Mouse (Mus musculus): Measurements from ENCODE around the gene Dhcr24. TPM values are rescaled to one million over a fixed set of nuclear protein-coding genes. Genes with fewer than 3 reads are reported as not detected.

Dhcr24 gene
- total RNA-seq, 1 experiment from 2014 or later: 3.2 TPM

DNA sequence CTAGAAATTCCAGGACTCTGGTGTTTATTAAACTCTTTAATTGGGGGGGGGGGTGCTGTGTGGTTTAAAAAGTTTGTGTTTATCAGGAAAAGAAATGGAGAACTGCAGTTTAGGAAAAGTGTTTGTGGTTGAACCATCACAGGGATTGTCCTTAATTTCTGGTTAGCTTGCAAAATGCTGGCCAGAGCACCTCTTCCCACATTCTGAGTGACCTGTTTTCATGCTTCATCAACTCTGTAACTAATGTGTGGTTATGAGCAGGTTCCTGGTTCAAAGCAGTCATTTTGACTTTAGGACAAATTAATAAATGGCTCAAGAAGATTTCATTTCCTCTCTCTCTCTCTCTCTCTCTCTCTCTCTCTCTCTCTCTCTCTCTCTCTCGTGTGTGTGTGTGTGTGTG is 2.9 kb upstream of the Dhcr24 start:
- no peak for ATAC-seq (replicated peaks; ENCODE audit: insufficient number of reproducible peaks, low FRiP score, low TSS enrichment, poor library complexity, severe bottlenecking)

DNA sequence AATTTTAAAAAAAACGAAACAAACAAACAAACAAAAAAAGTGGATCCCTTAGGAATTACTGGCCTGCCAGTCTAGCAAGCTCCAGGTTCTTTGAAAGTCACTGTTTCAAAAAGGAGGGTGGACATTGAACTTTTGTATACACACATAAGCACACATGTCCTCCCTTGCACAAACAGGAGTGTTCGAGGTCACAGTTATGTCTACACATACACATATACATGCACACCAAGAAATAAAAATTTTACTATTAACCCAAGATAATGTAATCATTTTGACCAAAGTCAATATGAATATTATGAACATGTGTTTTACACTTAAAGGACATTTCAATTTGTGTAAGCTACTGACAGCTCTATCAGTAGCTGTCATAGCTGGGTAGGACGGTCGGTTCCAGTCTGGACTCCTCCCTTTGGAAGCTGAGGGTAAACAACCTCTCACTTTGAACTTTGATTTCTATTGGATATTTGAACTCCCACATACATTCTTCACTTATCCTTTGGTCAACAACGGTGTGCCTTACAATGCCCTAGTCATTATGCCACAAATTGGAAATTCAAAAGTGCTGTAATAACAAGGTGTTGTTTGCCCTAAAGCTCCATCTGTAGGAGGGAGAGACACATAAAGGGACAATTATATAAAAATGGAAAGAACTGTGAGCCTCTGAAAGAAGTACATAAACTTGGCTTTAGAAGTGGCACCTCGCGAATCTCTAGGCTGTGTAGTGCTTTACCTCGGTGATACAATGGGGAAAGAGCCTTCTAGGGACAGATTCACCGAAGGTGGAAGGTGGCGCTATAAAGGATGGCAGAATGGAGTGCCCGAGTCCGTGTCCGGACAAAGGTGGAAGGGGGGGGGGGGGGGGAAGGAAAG is 1.3 kb upstream of the Dhcr24 start:
- no peak for ATAC-seq (replicated peaks; ENCODE audit: insufficient number of reproducible peaks, low FRiP score, low TSS enrichment, poor library complexity, severe bottlenecking)

DNA sequence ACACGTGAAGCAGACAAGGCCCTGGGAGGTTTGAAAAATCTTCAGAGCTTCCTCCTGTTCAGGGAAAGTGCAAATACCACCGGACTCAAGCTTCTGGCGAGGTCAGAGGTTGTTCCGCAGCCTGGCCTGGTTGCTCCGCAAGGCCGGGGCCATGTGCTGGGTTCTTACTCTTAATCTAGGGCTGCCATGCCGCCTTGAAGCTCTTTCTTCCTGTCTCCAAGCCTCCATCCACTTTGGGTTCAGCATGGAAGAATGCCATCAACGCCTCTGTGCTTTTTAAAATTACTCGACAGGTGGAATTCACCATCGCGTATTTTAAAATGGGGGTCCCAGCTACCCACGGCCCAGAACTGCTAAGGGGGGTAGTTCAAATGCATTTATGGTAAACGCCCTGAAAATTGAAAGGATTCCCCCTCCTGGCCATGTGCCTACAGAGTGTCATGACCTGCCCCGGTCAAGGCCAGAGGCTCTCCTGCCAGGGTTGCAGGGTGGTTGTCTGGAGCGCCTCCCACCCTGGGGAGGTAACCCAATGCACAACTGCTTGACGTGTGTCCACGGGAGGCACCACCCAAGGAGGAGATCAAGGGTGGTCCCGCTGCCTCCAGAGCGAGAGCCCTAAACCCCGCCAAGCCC is 509 bp upstream of the Dhcr24 start:
- no peak for ATAC-seq (replicated peaks; ENCODE audit: insufficient number of reproducible peaks, low FRiP score, low TSS enrichment, poor library complexity, severe bottlenecking)

DNA sequence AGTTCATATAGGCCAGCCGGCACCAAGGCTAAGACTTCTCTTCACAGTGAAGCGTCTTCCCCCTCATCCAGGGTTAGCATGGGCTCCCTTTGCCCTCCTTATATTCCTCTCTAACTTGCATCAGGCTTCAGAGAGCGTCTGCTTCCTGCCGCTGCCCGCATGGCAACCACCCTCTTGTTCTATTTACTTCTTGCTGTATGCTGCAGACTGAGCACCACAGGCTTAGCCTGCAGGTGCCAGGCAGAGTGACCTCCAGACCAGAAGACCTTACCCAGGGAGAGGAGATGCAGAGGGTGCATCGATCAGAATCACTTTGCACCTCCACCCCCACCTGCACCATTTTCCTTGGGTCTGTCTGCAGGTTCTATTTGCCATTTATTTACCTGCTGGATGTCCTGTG is 1.2 kb downstream of the Dhcr24 start:
- no peak for ATAC-seq (replicated peaks; ENCODE audit: insufficient number of reproducible peaks, low FRiP score, low TSS enrichment, poor library complexity, severe bottlenecking)

DNA sequence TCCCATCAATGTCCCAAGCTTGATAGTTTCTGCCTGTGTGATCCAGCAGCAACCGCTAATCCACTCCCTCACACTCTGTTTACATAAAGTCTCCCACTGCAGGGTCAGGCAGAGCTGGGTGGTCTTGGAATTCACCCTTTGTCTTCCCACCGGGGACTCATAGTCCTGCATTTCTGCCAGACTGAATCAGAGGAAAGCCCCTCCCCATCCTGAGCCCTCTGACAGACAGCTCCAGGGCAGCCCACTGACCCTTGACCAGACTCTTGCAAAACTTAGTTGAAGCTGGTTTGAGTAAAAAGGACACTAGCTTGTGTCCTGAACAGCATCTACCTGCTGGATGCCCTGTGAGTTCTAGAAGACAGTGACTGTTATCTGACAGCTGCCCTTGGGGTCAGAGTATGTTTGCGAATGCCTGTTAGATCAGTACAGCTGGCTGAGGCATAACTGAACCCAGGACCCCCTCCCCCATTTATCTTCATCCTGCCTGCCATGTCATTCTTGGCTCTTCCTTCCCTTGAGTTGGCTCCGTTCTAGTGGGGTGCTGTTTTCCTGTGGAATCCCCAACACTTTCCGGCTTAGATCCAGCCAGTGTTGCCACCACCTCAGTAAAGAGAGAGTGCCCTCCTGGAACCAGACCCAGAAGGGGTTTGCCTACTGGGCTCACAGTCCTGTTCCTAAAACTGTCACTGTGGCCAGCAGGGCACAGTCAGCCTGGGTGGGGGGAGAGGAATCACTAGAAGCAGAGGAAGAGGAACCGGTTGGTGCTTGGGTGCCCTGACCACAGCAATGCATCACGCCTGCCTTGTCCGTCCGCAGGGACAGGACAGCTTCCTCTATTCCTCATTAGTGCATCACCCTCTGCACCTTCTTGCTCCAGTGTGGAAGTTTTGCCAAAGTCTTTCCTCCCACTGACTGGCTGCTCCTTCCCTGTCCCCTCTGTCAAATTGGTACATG is 2.3 kb downstream of the Dhcr24 start:
- peak; percentile 28; the same call in 1 of the 2 replicates for ATAC-seq (replicated peaks; ENCODE audit: insufficient number of reproducible peaks, low FRiP score, low TSS enrichment, poor library complexity, severe bottlenecking)

DNA sequence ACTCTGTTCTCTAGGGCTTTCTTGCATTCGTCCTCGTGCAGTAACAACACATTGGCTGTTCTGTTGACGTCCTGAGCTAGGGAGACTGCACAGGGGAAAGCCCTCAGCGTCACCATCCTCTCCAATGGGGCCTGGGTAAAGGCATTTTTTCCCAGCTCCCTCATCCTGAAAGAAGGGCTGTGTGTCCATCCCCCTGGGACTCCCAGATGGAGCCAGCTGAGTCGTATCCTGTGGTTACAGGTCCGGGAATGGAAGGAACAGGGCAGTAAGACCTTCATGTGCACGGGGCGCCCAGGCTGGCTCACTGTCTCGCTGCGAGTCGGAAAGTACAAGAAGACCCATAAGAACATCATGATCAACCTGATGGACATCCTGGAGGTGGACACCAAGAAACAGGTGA is 3.3 kb downstream of the Dhcr24 start:
- ATAC-seq (replicated peaks; ENCODE audit: insufficient number of reproducible peaks, low FRiP score, low TSS enrichment, poor library complexity, severe bottlenecking): no peak

DNA sequence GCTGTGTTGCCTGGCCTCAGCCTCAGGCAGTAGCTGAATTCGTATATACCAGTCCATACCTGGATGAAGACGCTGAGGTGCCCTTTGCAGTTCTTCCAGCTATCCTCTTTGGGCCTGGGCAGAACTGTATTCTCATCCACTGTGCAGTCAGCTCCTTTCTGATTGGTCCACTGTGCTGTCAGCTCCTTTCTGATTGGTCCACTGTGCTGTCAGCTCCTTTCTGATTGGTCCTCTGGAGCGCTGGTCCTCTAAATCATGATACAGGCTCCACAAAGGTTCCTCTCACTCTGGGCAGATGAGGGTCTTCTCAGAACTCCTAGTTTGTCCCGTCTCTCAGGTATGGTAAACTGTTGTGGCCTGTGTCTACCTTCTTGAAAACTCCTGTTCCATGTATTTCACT is 8.8 kb downstream of the Dhcr24 start:
- ATAC-seq (replicated peaks; ENCODE audit: insufficient number of reproducible peaks, low FRiP score, low TSS enrichment, poor library complexity, severe bottlenecking): no peak

DNA sequence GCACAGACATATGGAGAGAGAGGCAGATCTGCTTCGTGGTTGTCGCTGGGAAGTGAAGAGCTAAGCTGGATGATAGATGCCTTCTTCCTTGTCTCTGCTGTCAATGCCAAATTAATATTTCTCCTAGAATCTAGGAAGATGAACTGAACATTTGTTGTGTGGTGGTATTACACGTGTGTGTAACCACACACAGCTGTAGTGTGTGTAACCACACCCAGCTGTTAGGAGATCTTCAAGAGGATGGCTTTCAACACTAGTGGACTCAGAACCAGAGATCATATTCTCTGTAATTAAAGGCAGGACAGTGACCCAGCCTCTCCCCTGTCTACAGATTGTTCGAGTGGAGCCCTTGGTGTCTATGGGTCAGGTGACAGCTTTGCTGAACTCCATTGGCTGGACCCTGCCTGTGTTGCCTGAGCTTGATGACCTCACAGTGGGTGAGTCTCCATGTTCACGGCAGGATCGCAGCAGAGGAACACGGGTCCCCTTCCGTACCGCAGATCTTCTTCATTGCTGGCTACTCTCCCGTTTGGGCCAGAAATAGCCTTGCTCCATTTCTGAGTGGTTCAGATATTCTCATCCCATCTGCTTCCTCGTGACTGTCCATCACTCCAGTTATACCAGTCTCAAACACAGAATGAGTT is 10.4 kb downstream of the Dhcr24 start:
- ATAC-seq (replicated peaks; ENCODE audit: insufficient number of reproducible peaks, low FRiP score, low TSS enrichment, poor library complexity, severe bottlenecking): no peak

DNA sequence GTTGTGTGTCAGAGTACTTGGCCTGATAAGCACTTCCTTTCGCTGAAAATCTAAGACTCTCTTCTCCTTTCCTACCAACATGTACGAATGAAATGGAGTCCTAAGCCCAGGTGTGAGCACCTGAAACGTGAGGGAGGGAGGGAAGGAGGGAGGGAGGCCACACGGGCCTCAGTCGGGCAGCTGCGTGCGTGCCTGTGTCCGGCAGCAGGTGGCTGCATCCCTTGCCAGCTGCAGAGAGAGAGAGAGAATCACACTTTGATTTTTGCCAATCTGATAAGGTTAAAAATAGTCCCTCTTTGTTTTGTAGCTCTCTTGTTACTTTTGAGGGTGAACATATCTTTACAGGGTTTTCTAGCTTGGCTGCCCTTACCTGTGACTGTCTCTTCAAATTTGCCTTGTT is 14.2 kb downstream of the Dhcr24 start:
- no peak for ATAC-seq (replicated peaks; ENCODE audit: insufficient number of reproducible peaks, low FRiP score, low TSS enrichment, poor library complexity, severe bottlenecking)

DNA sequence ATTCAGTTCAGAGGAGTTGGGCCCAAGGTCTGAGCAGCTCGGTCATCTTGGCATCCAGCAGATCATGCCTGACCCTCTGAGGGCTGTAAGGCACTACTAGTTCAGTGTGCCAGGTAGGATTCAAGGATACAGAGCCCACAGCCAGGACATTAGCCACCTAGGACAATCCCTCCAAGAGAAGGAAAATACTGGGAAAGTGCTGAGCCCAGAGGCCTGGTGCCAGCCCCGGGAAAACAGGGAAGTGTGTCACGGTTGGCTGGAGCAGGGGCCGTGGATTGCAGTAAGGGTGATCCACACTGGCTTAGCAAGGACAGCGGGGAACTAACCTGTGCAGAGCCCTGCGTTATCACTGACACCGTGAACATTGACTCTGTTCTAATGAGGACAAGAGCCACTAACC is 16.7 kb downstream of the Dhcr24 start:
- ATAC-seq (replicated peaks; ENCODE audit: insufficient number of reproducible peaks, low FRiP score, low TSS enrichment, poor library complexity, severe bottlenecking): no peak

DNA sequence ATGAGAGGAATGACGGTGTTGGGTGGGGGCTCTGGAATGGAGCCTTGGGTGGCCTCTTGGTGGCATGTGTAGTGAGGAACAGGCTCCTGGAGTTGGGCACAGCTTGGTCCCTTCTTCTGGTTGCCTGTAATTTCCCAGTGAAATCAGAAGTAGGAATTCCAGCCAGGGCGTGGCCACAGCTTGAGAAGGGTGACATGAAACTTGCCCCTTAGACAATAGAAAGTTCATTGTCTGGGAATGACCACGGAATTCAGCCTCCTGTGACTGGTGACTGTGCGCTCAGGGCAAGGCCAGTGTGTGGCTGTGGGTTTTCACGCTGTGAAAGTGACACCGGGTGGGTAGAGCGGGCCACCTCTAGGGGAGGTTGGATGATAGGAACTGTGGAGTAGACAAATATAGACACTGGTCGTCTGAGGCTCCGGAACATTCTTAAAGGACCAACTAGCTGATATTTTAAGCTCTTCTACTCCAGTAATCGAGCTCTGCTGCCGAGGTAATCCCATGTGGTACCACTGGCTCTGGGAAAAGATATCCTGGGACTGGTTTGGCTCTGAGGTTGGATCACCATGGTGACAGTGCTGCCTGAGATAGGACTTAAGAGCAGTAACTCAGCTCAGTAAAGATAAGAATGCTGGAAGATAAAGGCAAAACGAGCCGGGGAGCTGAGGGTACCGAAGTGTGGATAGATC is 20.5 kb downstream of the Dhcr24 start:
- ATAC-seq (replicated peaks; ENCODE audit: insufficient number of reproducible peaks, low FRiP score, low TSS enrichment, poor library complexity, severe bottlenecking): no peak

DNA sequence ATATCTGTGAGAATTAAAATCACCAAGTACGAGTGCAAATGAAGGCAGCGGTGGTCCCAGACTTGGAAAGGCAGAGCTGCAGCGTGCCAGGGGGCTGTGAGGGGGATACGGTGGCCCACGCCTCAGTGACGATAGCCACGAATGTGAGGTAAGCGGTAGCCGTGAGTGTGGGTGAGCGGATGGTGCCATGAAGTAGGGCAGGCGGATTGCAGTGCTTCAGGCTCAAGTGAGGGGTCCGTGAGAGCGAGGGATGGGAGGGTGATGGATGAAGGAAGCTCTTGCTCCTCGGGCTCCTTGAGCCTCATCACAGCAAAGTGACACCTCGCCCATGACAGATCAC is 21.0 kb downstream of the Dhcr24 start:
- no peak for ATAC-seq (replicated peaks; ENCODE audit: insufficient number of reproducible peaks, low FRiP score, low TSS enrichment, poor library complexity, severe bottlenecking)

DNA sequence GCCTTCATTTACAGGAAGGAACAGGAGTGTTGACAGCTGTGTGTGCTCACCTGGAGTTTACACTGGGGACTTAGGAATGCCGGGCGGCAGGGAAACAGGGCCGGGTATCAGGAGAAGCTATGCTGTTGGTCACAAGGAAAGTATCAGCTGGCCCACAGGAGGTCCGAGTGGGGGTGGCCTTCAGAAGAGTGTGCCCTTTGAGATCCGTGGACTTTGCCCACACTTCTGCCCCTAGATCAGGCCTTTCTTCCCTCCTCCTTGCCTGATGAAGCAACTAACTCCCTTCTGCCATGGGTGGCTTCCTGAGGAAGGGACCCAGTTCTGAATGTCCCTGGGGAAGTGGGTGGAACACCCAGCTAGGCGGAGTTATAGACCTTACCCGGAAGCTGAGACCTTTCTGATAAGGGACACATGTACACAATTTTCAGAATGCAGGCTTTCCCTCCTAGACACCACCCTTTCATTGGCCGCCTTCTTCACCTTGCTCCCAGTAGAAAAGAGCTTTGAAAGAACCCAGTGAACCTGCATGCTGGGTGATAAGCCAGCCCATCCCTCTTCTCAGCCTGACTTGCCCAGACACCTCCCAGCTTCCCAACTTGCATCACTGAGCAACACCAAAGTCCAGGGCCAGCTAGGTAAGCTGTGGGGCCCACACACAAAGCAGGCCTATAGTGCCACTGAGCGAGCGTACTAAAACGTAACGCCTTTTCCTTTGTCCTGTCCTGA is 21.8 kb downstream of the Dhcr24 start:
- no peak for ATAC-seq (replicated peaks; ENCODE audit: insufficient number of reproducible peaks, low FRiP score, low TSS enrichment, poor library complexity, severe bottlenecking)

DNA sequence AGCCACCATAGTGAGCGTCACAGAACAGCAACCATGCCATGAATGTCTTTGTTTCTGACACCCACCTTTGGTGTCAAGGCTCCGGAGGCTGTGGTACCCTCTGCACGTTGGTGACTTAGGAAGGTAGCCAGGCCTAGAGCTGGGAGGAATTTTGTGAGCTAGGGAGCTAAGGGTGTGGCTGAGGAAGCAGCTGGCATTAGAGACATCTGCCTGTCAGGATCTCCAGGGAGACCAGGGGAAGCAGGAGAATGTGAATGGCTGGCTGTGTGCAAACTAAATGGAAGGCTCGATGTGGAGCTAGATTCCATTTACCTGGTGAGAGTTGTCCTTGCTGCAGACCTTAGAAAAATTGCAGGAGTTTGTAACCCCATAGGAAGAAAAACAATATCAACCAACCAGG is 23.8 kb downstream of the Dhcr24 start:
- ATAC-seq (replicated peaks; ENCODE audit: insufficient number of reproducible peaks, low FRiP score, low TSS enrichment, poor library complexity, severe bottlenecking): no peak

DNA sequence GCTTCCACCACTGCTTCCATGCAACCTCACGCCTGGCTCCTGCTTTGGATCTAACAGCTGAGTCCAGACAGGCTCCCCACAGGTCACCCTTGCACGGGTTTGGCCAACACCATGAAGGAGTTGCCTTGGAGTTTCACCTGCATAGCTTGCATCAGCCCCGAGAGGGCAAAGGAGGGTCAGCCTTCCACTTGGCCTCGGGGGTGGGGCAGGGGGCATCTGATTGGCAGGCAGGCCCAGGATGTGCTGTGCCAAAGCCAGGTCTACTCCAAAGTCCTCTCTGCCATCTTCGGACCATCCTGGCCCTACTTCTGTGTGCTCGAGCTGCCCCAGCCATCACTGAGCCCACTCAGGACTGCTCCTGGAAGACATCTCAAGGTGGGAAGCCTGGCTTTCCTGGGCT is 26.2 kb downstream of the Dhcr24 start:
- ATAC-seq (replicated peaks; ENCODE audit: insufficient number of reproducible peaks, low FRiP score, low TSS enrichment, poor library complexity, severe bottlenecking): no peak

DNA sequence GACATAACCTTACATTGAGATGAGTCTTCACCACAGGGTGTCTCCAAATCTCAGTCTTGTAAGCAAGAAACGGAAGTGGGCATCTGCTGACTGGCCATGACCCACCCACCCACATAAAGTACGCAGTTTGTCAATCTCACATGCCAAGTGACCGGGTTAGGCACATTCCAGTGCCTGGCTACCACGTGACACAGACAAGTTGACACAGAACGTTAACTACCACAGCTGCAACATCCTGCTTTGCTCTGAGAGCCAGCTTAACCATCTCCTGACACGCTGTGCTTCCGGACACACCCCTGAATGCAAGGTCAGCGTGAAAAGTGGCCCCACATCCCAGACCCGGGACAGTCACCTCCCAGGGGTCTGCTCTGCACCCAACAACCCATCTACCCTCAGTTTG is 29.3 kb downstream of the Dhcr24 start:
- ATAC-seq (replicated peaks; ENCODE audit: insufficient number of reproducible peaks, low FRiP score, low TSS enrichment, poor library complexity, severe bottlenecking): no peak

DNA sequence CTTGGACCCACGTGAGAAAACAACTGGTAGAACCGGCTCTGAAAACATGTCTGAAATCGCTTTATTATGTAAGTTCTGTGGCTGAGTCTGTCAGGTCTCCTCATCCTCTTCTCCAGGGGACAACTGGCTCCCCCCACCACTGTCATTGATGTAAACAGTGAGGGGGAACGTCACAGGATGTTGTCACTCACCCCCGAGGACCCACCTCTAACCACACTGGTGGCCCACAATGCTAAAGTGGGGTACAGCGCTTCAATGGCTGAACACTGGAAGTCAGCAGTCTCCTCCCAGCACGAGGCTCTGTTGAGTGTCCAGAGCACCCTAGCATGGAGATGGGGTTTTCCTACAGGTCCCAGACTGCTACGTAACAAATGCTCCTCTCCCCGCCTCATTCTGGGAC is 30.0 kb downstream of the Dhcr24 start:
- no peak for ATAC-seq (replicated peaks; ENCODE audit: insufficient number of reproducible peaks, low FRiP score, low TSS enrichment, poor library complexity, severe bottlenecking)

DNA sequence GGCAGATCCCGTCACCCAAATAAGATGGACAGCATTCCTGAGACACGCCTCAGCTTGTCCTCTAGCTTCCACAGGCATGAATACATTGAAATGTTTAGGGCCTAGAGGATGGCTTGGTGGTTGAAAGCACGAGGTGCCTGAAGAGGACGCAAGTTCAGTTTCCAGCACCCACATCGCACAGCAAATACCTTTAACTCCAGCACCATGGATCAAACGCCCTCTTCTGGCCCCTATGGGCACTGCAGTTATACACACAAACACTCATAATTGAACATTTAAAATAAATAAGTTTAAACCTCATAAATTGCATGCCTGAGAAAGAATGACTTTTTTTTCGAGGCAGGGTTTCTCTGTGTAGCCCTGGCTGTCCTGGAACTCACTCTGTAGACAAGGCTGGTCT is 32.8 kb downstream of the Dhcr24 start:
- ATAC-seq (replicated peaks; ENCODE audit: insufficient number of reproducible peaks, low FRiP score, low TSS enrichment, poor library complexity, severe bottlenecking): no peak
